Mouse (Mus musculus): ENCODE data around the gene Ulk3.

Gene Ulk3

DNA sequence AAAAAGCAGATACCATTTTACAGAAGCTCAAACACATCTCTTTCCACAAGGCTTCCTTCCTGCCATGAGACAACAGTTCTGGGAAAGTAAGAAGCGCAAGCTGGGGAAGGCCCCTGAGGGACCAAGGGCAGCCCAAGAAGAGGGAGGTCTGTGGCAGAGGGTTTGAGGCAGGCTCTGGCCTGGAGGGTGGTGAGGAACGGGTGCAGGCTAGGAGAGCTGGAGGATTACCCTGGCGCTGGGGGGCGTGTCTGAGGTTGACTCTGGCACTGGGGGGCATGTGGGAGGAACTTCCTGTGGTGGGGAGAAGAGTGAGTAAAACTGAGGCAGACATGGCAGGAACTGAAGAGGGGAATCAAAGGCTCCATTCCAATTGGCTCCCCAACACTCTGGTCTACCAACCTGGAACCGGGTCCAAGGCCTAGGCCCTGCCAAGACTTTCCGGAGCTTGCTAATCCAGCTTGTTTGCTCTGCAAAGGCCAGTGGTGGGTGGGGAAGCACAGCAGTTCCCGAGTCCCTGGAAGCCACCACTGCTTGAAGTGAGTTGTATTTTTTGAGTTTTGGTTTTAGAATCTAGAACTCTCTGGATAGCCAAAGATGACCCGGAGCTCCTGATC, 28.4 kb downstream of the Ulk3 start:
- no peak for DNase-seq (ENCODE audit: low spot score)

DNA sequence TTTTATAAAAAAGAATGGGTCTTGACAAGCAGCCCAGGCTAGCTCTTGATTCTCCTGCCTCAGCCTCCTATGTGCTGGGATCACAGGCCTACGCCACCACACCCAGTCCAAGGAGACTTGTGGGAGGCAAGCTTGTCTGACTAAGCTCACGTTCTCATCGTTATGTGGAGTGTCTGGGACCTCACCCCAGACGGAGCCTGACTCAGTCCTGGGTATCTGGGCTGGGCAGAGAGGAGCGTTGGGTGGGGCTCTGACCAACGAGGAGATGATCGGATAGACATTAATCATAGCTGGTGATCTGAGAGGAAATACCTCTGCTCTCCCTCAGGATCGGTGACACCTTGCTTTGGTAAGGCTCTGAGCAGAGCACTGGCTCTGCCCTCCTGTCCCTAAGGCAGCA, 29.6 kb downstream of the Ulk3 start:
- DNase-seq (ENCODE audit: low spot score) = no peak

DNA sequence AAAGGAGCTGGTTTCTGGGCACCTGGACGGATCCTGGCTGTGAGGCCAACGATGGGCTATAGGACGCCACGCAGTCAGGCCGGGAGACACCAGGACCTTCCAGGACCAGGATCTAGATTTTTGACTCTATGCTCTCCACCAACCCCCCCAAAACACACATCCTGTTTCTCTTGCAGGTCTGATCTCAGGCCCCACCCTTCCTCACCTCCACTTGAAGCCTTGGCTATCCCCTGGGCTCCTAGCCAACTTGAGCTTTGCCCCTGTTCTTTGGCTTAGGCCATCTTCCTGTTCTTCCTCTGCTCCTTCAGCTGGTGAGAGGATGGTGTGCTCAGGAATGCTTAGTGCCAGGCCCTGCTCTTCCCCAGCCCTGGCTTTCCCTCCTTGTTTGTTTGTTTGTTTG, 31.4 kb downstream of the Ulk3 start, which contains the start of gene Lman1l:
Gene Lman1l, minus strand, starts transcription at position 101 of the 400 bp plus-strand sequence.
- no peak for DNase-seq (ENCODE audit: low spot score)

DNA sequence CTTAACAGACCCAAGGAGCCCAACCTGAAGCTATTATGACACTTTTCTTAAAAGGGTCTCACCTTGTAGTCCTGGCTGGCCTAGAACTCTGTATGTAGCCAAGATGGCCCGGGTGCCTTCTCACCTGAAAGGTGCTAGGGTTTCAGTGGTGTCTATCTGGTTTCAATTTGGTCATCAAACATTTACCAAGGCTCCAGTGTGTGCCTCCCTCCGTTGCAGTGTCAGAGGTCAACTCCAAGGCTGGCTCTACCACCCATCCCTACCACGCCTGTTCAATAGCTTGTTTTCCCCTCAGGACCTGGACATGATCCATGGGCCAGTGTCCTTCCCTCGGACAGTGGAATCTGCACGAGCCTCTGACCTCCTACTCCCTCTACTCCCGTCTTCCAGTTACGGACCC, 35.0 kb downstream of the Ulk3 start:
- DNase-seq (ENCODE audit: low spot score) = no peak

DNA sequence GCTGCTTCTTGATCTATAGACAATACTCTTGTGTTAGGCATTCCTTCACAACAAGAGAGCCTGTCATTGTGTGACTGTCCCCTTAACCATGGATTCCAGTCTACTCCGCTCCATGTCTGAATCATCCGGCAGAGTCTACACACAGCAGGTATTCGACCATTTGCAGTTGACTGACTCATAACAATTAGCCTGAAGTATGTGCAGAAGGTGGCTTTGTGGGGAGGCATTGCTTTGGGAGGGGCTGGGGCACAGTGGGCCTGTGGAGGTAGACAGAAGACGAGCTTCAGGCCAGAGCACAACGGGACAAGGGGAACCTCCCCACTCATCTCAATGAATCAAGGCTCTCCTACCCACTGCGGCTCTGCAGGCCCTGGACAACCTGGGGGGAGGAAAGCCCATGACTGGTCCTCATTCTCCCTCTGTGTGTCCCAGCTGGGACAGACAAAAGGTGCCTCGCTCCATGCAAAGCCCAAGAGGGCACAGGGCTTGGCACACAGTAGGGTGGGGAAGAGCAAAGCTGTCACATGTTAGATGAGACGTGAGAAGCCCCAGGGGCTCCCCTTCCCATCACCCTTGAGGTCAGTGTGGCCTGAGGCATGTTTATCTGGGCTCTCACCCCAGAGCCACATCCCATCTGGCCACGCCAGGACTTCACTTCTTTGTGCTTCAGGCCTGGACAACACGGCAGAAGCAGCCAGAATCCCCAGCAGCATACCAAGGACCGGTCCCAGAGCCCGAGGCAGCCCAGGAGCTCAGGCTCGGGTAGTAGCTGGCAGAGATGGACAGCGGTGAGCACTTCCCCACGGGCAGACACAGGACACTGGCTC, 36.6 kb downstream of the Ulk3 start:
- DNase-seq (ENCODE audit: low spot score) = no peak

DNA sequence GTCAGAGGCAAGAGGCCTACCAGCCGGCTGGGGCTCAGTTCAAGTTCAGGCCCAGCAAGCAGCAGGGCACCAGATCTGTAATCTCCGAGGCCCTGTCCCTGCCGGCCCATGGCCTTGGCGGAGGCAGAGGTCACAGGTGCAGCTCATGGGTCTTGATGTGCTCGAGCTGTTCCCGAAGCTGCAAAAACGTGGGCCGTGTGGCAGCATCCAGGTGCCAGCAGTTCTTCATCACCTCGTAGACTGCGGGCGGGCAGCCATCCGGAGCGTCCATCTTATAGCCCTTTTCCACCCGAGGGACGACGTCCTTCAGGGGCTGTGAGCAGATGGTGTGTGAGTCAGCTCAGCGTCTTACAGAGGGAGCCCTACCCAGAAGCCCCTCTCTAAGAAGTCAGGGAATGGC, 37.9 kb downstream of the Ulk3 start:
- no peak for DNase-seq (ENCODE audit: low spot score)

DNA sequence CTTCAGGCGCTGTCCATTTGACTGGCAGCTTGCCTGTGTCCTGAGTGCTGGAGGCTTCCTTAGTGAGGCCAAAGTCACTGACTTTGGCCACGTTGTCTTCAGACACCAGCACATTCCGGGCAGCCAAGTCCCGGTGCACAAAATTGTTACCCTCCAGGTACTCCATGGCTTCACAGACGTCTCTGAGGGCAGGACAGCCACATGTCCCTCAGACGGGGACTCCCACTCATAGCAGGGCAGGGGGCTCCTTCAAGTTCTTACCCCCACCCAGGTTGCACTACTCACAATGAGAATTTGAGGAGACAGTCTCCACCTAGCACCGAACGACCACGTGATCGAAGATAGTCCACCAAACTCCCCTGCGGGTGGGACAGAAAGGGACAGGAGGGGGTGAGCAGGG, 38.6 kb downstream of the Ulk3 start:
- no peak for DNase-seq (ENCODE audit: low spot score)

DNA sequence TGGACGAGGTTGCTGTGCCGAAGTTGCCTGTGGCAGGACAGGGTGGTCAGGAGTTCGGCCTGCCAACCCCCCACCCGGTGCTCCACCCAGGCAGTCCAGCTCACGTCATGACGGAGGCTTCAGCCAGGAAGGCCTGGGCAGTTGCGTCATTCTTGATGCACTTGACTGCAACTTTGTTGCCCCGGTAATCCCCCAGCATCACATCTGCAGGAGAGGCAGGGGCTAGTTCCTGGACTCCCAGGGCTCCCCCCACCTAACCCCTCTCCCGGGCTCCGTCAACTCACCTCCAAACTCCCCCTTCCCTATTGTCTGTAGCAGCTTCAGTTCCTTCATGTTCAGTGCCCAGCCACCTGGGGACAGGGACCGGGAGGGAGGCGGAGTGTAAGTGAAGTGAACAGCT, 39.5 kb downstream of the Ulk3 start:
- no peak for DNase-seq (ENCODE audit: low spot score)

DNA sequence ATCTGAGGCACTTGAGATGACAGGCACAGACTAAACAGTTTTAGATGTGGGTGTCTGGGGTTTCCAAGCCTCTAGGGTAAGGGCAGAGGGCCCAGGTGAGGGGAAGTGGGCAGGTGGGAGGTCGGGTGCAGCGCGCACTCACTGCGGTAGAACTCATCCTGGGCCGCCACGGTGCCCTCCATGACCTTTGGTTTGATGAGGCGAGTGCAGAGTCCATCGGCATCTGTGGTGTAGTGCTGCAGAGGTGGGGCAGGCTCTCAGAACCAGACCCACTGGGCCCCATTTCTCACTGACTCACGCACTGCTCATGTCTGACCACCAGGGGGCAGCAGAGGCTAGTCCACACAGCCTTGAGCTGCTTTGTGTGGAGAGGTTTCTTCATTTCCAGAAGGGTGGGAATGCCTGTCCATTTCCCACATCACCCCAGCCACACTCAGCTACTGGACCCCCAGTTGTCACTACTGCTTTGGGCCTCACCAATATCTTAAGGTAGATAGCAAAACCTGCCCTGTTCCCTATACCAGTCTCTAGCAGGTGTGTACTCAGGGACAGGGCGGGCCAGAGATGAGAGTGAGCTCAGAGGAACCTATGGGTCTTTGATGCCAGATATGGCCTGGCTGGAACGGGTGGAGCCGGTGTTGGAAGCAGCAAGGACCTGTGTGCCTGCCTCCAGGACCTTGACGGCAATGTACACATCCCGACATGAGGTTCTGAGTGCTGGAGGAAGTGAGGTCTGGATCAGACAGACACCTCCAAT, 40.0 kb downstream of the Ulk3 start:
- DNase-seq (ENCODE audit: low spot score) = peak; percentile 83

DNA sequence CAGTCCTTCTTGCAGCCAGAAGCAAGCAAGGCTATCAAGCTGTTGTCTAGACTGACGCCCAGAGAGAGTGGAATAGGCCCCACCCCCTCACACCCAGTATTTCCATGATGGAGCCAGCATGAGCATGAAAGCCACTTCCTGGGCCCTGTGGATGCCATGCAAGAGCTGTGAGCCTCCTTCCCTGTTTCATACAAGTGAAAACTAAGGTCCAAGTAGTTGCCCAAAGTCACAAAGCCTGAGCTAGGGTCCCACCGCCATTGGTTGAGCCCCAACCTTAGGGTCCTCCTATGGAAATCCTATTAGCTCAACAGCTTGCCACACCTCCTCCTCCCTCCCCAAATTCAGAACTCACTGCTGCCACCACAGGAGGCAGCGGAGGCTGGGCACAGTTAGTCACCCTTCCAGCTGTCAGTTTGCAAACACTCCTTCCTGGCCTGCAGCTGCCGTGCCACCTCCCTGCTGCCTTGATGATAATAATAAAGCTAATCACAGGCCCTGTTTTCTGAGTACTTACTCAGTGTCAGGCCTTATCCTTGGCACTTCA, 44.3 kb downstream of the Ulk3 start:
- no peak for DNase-seq (ENCODE audit: low spot score)

DNA sequence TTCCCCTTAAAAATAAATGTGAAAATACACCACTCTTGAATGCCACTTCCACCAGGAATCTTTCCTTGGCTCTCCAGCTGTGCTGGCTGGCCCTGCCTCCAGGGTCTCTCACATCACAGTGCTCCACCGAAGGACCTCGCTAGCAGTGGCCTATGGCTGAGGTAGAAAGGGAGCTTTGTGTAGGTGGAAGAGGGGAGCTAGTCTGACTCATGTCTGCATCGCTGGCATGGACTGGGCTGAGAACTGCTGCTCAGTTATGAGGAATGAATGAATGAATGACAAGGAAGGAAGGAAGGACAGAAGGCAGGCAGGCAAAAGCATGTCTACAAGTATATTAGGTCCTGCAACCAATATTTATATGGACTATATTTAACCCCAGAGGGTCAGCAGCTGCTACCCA, 48.0 kb downstream of the Ulk3 start:
- no peak for DNase-seq (ENCODE audit: low spot score)

DNA sequence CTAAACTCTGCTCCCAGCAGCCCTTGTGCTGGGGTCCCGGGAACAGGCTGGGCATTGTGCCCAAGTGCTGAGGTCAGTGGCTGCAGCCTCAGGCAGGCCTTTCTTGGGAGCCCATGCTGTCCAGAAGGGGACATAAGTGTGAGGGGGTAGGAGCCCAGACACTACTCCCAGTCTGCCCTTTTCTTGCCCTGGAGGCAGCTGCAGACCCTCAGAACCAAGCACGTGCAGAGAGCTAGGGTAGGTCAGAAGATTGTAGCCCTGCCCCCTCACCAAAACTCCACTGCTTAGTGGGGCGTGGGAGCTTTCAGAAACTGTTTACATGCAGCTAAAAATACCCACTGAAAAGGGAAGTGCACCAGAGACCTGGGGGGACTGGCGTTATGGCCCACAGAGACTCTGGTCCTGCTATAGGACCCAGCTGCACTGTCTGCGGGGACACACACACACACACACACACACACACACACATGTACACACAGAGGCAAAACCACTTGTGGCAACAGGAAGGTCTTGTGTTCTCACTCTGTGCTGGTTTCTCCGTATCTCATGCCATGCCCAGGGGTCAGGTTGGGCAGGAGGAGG, 48.6 kb downstream of the Ulk3 start:
- DNase-seq (ENCODE audit: low spot score) = peak; percentile 56

DNA sequence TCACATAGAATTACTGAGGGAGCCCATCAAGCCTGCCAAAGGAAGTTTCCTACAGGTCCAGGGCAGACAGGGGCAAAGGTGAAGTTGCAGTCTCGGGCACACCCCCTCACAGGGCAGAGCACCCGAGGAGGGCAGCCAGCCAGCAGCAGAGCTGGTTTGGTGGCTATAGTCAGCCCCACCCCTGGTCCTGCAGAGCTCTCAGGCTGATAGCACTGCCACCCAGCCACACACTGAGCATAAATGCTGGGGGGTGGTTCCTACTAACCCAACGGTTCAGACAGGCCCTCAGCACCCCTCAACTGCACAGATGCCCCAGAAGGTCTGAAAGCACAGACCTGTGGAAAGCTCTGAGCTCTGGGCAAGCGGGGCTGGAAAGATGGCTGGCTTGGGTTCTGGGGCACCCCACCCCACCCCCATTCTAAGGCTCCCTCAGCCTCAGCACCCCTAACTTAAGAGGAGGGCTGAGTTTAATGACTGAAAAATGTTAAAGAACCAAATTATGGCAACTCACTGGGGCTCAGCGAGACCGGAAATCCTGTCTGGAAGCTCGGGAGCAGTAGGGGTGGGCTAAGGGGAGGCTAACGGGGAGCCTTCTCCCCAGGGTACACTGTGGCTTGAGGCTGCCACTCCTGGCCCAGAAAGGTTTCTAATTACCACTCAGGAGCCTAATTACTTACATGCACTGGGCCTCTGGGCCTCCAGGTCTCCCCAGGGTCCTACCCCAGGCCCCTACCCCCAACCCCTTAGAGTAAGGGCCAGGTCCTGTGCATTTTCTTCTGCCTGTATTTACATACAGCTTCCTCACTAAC, 49.6 kb downstream of the Ulk3 start:
- peak; percentile 88 for DNase-seq (ENCODE audit: low spot score)

DNA sequence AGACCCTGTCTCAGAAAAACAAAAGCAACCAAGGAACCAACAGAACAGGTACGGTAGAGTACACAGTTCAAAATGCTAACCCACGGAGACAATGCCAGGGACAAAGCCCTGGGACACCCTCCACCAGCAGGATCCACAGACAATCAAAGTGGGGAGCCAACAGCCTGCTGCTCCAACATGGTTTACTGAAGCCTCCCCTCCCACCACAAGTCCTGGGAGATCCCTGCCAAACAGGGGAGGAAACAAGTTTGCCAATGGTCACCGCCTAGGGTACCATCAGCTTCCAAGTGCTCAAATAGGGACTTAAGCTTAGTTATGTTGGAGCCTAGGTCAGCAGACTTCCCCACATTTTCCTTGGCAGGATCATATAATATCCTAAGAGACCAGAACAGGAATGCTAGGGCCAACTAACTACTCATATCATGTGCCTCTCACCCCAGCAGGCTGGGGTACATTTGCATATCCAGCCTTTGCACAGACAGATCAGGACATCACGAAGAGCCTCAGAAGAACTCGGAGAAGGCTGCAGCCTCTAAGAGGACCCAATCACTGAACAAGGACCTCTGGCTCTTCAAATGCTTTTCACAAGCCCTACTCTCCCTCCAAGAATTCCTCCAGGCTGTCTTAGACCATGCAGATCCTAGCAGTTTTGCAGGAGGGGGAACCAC, 50.5 kb downstream of the Ulk3 start:
- DNase-seq (ENCODE audit: low spot score) = no peak

DNA sequence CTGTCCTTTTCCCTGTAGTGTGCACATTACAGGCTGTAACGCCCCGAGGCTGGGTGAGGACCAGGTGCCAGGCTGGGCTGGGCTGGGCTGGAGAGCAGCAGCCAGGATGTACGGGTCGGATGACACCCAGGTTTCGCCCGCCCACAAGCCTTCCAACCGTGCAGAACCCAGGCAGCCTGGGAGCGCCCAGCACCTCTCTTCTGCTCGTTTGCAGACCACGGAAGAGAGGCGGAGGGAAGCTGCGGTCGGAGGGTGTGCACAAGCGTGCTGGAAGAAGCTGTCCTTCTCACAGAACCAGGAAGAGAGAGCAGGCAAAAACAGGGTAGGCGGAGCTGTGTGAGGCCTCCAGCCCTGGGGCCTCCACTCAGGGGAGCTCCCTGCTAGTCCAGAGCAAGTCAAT, 51.1 kb downstream of the Ulk3 start:
- DNase-seq (ENCODE audit: low spot score) = peak; percentile 82

DNA sequence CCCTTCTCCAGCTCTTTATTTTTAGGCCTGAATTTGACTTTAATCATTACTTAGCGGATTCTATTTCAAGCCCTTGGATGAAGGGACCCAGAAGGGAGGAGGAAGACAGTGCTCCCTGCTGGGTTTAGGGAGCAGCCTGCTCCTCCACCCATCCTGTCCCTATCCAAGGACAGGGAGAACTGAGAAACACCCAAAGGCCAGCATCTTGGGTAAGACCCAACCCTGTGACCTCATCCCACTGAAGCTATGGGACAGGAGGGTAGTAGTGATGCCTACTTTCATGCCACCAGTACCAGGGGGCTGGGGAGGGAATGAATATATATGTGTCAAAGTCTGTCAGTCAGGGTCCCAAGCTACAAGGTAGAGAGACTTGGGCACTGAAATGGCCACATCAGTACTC, 51.8 kb downstream of the Ulk3 start:
- no peak for DNase-seq (ENCODE audit: low spot score)

DNA sequence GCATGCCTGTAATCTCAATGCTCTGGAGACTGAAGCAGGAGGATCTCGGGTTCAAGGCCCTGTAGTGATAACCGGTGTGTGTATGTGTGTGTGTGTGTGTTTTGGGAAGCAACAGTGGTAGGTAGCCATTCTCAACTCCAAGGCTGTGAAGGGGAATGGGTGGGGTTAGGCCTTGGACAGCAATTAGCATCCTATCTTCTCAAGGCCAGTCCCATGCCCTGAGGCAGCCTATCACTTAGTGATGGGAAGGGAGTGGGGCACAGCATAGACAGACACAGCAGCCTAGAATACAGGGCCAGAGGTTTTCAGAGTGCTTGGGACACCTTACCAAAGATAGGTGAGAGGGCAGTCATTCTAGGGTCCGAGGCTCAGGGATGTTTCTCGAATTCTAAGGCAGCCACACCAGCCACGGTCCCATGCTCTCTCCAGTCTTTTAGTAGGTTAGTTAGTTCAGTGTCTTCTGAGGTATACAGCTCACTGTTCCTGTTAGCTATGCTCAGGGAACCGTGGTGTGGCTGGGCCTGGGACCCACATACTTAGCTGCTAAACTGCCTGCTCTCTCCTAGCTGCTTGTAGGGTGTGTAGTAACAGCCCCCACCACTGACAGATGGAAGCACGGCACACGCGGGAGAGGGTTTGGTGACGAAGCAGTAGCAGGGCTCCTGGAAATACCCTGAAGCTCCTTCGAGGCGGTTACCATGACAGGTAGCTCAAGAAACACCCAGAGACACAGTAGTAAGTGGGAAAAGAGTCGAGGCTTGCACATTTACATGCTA, 52.7 kb downstream of the Ulk3 start:
- no peak for DNase-seq (ENCODE audit: low spot score)

DNA sequence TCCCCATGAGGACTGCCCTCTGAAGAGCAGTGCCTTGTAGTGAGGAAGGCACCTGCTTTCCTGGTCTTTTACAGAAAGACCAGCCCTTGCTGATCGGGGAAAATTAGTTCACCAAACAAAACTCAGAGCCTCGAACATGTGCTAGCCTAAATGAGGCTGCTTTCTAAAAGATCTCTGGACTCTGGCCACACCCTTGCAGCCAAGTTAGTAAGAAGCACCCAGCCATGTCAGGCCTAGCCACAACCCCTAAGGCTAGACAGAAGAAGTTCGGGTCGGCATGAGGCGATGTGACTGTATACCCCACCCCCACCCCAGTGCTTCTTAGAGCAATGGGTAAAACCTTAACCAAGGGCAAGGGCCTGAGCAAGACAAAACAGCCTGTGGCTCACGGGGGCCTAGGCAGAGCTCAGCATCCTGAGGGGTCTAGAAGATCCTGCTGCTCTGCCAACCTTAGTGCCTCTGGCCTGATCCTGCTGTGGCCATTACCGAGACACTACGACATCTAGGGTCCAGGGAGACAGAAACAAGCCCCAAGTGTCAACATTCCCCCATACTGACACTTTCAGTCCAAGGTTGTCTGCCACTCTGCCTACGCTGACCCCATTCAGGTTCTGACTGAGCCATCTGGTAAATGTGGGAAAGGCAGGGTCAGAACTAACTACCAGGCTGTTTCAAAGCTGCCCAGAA, 54.1 kb downstream of the Ulk3 start:
- no peak for DNase-seq (ENCODE audit: low spot score)

DNA sequence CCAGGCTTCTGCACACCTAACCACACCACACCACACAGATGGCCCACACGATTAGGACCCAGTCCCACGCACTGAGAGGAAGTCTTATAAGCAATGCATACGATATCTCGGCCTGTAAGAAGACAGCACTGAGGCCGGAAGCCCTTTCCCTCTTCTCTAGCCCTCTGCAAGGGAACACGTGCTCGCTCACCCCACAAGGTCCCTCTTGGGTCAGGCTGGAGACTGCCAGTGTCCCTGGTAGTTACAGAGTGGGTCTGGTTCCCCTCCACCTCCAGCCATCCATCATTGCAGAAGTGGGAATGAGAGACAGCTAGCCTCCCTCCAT, 54.6 kb downstream of the Ulk3 start:
- DNase-seq (ENCODE audit: low spot score) = no peak

DNA sequence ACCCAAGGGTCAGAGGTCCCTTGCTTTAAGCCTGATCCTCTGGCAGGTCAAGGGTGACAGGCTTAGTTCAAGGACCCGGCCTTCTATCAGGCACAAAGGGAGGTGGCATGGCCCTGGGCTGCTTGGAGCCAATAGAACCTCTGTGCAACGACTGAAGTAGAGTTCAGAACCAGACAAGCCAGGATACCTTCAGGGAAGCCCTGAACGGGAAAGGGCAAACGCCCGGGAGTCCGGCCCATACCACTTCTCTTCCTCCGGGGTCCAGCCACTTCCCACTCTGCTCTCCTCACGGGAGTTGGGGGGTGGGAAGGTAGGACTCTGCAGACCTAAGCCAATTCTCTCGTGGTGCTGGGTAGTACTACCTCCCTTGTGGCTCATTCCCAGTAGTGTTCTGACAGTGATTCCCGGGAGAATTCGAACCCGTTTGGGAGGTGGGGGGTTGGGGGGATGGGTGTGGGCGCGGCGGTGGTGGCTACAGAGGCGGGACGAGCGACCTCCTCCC, 55.2 kb downstream of the Ulk3 start:
- DNase-seq (ENCODE audit: low spot score) = no peak
